Mouse (Mus musculus) CH12.LX (cell line): ENCODE measurements around the gene Meaf6. TPM values are rescaled to one million over a fixed set of nuclear protein-coding genes. Genes with fewer than 3 reads are reported as not detected.

ENCODE experiments used
- DNase-seq: peaks from one replicate; pipeline ENCODE4 v3.0.0-alpha.2; 2013; ENCODE audit errors: extremely low read depth
- H3K27ac ChIP-seq: 2 replicates; pipeline ENCODE4 v1.5.1; 2012; ENCODE audit warnings: low read depth, mild to moderate bottlenecking, control low read depth, moderate library complexity; ENCODE audit not compliant: insufficient read depth
- H3K27me3 ChIP-seq: replicated peaks from 2 replicates; pipeline ENCODE3; 2012; ENCODE audit warnings: inconsistent platforms
- H3K36me3 ChIP-seq, 2 experiments: replicated peaks in 1 of 2; 2 replicates each; pipeline versions ENCODE3 to v1.6.1; 2012; ENCODE audit warnings: inconsistent platforms in 1 of 2, low read length in 1 of 2, mild to moderate bottlenecking in 1 of 2, mixed read lengths in 1 of 2, moderate library complexity in 1 of 2; ENCODE audit not compliant: control insufficient read depth in 1 of 2, insufficient read depth in 1 of 2
- H3K4me1 ChIP-seq, 2 experiments: 2 replicates each; pipeline ENCODE4 v1.6.1; 2012; ENCODE audit warnings: inconsistent platforms in 1 of 2, moderate library complexity in 1 of 2; ENCODE audit not compliant: insufficient read depth in 2 of 2, control insufficient read depth in 1 of 2
- H3K4me2 ChIP-seq: 2 replicates; pipeline ENCODE4 v1.6.1; 2012; ENCODE audit warnings: low read depth, mild to moderate bottlenecking, control low read depth; ENCODE audit not compliant: poor library complexity, insufficient read depth, severe bottlenecking
- H3K4me3 ChIP-seq, 3 experiments: fragments of 150-350 bp in 1 of 3; sonication (generic) in 1 of 3; replicated peaks in 1 of 3; 2 replicates each; pipeline versions ENCODE3 to v1.5.1; 2011 to 2012; ENCODE audit warnings: low read depth in 2 of 3, low read length in 2 of 3, mild to moderate bottlenecking in 2 of 3, moderate library complexity in 2 of 3, control low read depth in 1 of 3, improper control_type of control experiment in 1 of 3, inconsistent platforms in 1 of 3, mixed read lengths in 1 of 3; ENCODE audit not compliant: poor library complexity in 1 of 3
- H3K79me2 ChIP-seq: replicated peaks from 2 replicates; pipeline ENCODE4 v1.6.1; 2012; ENCODE audit warnings: mild to moderate bottlenecking, moderate library complexity; ENCODE audit not compliant: control insufficient read depth, poor library complexity, insufficient read depth, severe bottlenecking; ENCODE audit errors: extremely low read depth
- H3K9ac ChIP-seq: 2 replicates; pipeline ENCODE4 v1.6.1; 2012; ENCODE audit warnings: low read depth, mild to moderate bottlenecking, control low read depth, moderate library complexity; ENCODE audit not compliant: insufficient read depth
- H3K9me3 ChIP-seq: replicated peaks from 2 replicates; pipeline ENCODE3; 2012; ENCODE audit warnings: low read length, inconsistent platforms, mixed read lengths
- E2F4 ChIP-seq: IDR thresholded peaks from 2 replicates; pipeline ENCODE4 v1.6.1; 2011; ENCODE audit warnings: low read depth, low read length, improper control_type of control experiment; ENCODE audit not compliant: insufficient replicate concordance
- ETS1 ChIP-seq: conservative IDR thresholded peaks from 2 replicates; pipeline ENCODE4 v1.6.1; 2012; ENCODE audit warnings: low read depth, mild to moderate bottlenecking, inconsistent platforms, low read length, improper control_type of control experiment, moderate library complexity
- GABPA ChIP-seq: IDR thresholded peaks from 2 replicates; pipeline ENCODE4 v1.6.1; 2012; ENCODE audit warnings: low read depth, low read length, improper control_type of control experiment, inconsistent platforms; ENCODE audit not compliant: insufficient replicate concordance
- HCFC1 ChIP-seq: IDR thresholded peaks from 2 replicates; pipeline ENCODE4 v1.6.1; 2012; ENCODE audit warnings: low read depth, mild to moderate bottlenecking, inconsistent platforms, low read length, improper control_type of control experiment
- IRF4 ChIP-seq: IDR thresholded peaks from 2 replicates; pipeline ENCODE4 v1.6.1; 2014; ENCODE audit warnings: low read depth, mild to moderate bottlenecking, inconsistent platforms, low read length, improper control_type of control experiment
- JUN ChIP-seq: IDR thresholded peaks from 2 replicates; pipeline ENCODE4 v1.6.1; 2011; ENCODE audit warnings: low read depth, mild to moderate bottlenecking, low read length, improper control_type of control experiment, moderate library complexity; ENCODE audit not compliant: insufficient read depth
- JUND ChIP-seq: conservative IDR thresholded peaks from 2 replicates; pipeline ENCODE4 v1.6.1; 2011; ENCODE audit warnings: low read depth, low read length, improper control_type of control experiment
- KAT2A ChIP-seq: IDR thresholded peaks from 2 replicates; pipeline ENCODE4 v1.6.1; 2012; ENCODE audit warnings: low read length, improper control_type of control experiment, inconsistent platforms; ENCODE audit not compliant: insufficient replicate concordance
- MAFK ChIP-seq: IDR thresholded peaks from 2 replicates; pipeline ENCODE4 v1.6.1; 2011; ENCODE audit warnings: low read length, improper control_type of control experiment; ENCODE audit not compliant: insufficient replicate concordance
- MAX ChIP-seq: IDR thresholded peaks from 2 replicates; pipeline ENCODE4 v1.6.1; 2011; ENCODE audit warnings: low read length, improper control_type of control experiment
- MAZ ChIP-seq: IDR thresholded peaks from 2 replicates; pipeline ENCODE4 v1.6.1; 2012; ENCODE audit warnings: low read depth, mild to moderate bottlenecking, inconsistent platforms, low read length, improper control_type of control experiment, moderate library complexity
- NELFE ChIP-seq: IDR thresholded peaks from 2 replicates; pipeline ENCODE4 v1.6.1; 2011; ENCODE audit warnings: low read depth, low read length, improper control_type of control experiment
- POLR2AphosphoS2 ChIP-seq: IDR thresholded peaks from 2 replicates; pipeline ENCODE4 v1.6.1; 2011; ENCODE audit warnings: low read depth, low read length, improper control_type of control experiment
- RAD21 ChIP-seq: IDR thresholded peaks from 2 replicates; pipeline ENCODE4 v1.6.1; 2011; ENCODE audit warnings: low read depth, mild to moderate bottlenecking, low read length, improper control_type of control experiment, moderate library complexity
- RCOR1 ChIP-seq: conservative IDR thresholded peaks from 2 replicates; pipeline ENCODE4 v1.6.1; 2012; ENCODE audit warnings: low read depth, mild to moderate bottlenecking, inconsistent platforms, low read length, improper control_type of control experiment
- TCF12 ChIP-seq: IDR thresholded peaks from 2 replicates; pipeline ENCODE4 v1.6.1; 2014; ENCODE audit warnings: low read depth, mild to moderate bottlenecking, inconsistent platforms, low read length, improper control_type of control experiment
- USF1 ChIP-seq: IDR thresholded peaks from 2 replicates; pipeline ENCODE4 v1.6.1; 2014; ENCODE audit warnings: low read depth, mild to moderate bottlenecking, inconsistent platforms, low read length, improper control_type of control experiment
- ZC3H11A ChIP-seq: IDR thresholded peaks from 2 replicates; pipeline ENCODE4 v1.6.1; 2012; ENCODE audit warnings: low read depth, mild to moderate bottlenecking, inconsistent platforms, low read length, improper control_type of control experiment
- ZKSCAN1 ChIP-seq: IDR thresholded peaks from 2 replicates; pipeline ENCODE4 v1.6.1; 2012; ENCODE audit warnings: low read depth, inconsistent platforms, low read length, improper control_type of control experiment, borderline replicate concordance
- ZNF384 ChIP-seq: IDR thresholded peaks from 2 replicates; pipeline ENCODE4 v1.6.1; 2012; ENCODE audit warnings: low read depth, low read length, improper control_type of control experiment, inconsistent platforms
- dilution Hi-C: fragments of 300-500 bp; cut with MboI; formaldehyde crosslinking; loops from 2 replicates; pipeline ENCODE4 v1.14.3; 2020; ENCODE audit warnings: low sequenced_read_pairs; ENCODE audit not compliant: extremely low pct_unique_long_range_greater_than_20kb, extremely low pct_ligation_motif_present
- in situ Hi-C: fragments of 300-500 bp; cut with MboI; formaldehyde crosslinking; loops from 3 replicates; pipeline ENCODE4 v1.14.3; 2019; ENCODE audit warnings: low sequenced_read_pairs, low pct_ligation_motif_present, low pct_unique_long_range_greater_than_20kb, mixed read lengths
- polyA plus RNA-seq: library from polyadenylated mRNA; unstranded; fragments of >175 nt; gene quantifications from 2 replicates; pipeline ENCODE4 v1.2.1, GENCODE M21; 2012; ENCODE audit warnings: low read depth; ENCODE audit not compliant: insufficient read length
- total RNA-seq, 2 experiments: library from RNA; depleted of rRNA; stranded (reverse); fragments of 300-350 nt in 1 of 2; fragments of >200 nt in 1 of 2; gene quantifications; 2 replicates each; pipeline ENCODE4 v1.2.3; 2012 to 2014

Meaf6 gene
- total and polyA plus RNA-seq, 3 experiments = 26.4 to 52.8 (median 29.3) TPM

DNA sequence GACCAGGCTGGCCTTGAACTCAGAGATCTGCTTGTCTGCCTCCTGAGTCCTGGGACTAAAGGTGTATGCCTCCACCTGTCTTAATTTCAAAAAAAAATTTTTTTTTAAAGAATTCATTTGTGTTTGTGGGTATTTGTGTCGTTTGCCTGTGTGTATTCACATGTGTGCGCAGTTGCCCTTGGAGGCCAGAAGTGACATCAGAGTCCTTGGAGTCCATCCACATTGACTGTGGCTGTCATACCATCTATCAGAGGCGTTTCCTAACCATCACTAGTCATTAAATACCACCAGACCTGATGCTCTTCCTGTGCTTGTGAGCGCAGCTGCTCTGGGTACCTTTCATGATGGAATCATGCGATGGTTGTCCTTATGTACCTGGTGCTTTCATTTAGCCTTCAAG lies 70.7 kb downstream of the Meaf6 start:
- no peak overlapping the region for H3K4me2 ChIP-seq
- H3K9me3 ChIP-seq = no peaks in the 10 kb centered on the region
- in situ Hi-C loops (loop anchor here (25.0 kb wide), 1 partner anchor 807 kb away; no protein-coding TSS in a partner anchor), dilution Hi-C loops (no loop called here)
- no peaks in the 10 kb centered on the region for H3K79me2 ChIP-seq
- TF ChIP-seq JUN (no peak), RCOR1 (no peak)
- no peak overlapping the region for H3K27ac ChIP-seq
- no peak for DNase-seq
- H3K36me3 ChIP-seq = no peaks in the 10 kb centered on the region
- peaks cover 0 to 7% of the 10 kb centered on the region in 2 experiments; a peak in 3 of 4 replicates for H3K4me1 ChIP-seq
- no peak overlapping the region for H3K9ac ChIP-seq
- peaks cover 70% of the 10 kb centered on the region for H3K27me3 ChIP-seq
- H3K4me3 ChIP-seq = no peak overlapping the region

DNA sequence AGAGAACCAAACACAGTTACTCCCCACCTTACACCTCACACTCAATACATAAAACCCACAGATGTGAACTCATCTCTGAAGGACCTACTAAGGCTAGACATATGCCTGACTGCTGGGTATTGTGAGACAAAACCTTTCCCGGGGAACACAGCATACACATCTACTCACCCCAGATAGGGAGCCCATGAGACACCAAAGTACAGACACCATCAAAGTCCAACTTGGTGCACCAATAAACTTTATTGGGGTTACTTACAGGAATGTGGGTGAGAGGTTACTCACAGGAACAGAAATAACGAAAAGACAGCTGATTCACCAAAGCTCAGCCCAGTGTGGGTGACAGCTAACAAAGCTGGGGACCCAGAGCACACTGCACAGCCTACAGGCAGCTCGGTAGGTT lies 72.4 kb downstream of the Meaf6 start:
- Histone ChIP-seq H3K36me3 (no peaks in the 10 kb centered on the region), H3K79me2 (no peaks in the 10 kb centered on the region), H3K27me3 (peaks cover 70% of the 10 kb centered on the region), H3K9ac (no peak overlapping the region), H3K4me2 (no peak overlapping the region), H3K27ac (no peak overlapping the region), H3K4me1 (peaks cover 0 to 4% of the 10 kb centered on the region in 2 experiments; a peak in 2 of 4 replicates), H3K9me3 (no peaks in the 10 kb centered on the region), H3K4me3 (no peak overlapping the region)
- dilution Hi-C loops = no loop called here
- DNase-seq = no peak
- TF ChIP-seq NELFE (no peak), POLR2AphosphoS2 (no peak), ZKSCAN1 (no peak), TCF12 (no peak), MAX (no peak), MAFK (no peak), JUN (no peak), JUND (no peak), GABPA (no peak), USF1 (no peak), KAT2A (no peak), E2F4 (no peak), RAD21 (no peak), ETS1 (no peak), IRF4 (no peak), MAZ (no peak), ZNF384 (no peak), ZC3H11A (no peak), HCFC1 (no peak)
- in situ Hi-C loops = loop anchor here (25.0 kb wide), 1 partner anchor 805 kb away; no protein-coding TSS in a partner anchor
